Mouse (Mus musculus) bone marrow, adult 2 months (tissue): ENCODE results near the gene Ttll13. TPM values are rescaled to one million over a fixed set of nuclear protein-coding genes. Genes with fewer than 3 reads are reported as not detected.

ENCODE experiments used
- H3K27ac ChIP-seq: fragments of 200-500 bp; 2 replicates; pipeline ENCODE4 v1.5.1; 2012; ENCODE audit warnings: low read depth, mild to moderate bottlenecking, control low read depth, inconsistent platforms, low read length; ENCODE audit not compliant: control insufficient read depth, poor library complexity, insufficient read depth
- H3K4me1 ChIP-seq: fragments of 200-500 bp; 2 replicates; pipeline ENCODE4 v1.6.1; 2011; ENCODE audit warnings: low read length; ENCODE audit not compliant: control insufficient read depth, insufficient read depth
- H3K4me3 ChIP-seq: fragments of 200-500 bp; replicated peaks from 2 replicates; pipeline ENCODE3; 2011; ENCODE audit warnings: mild to moderate bottlenecking, low read depth, low read length, control low read depth; ENCODE audit not compliant: control insufficient read depth
- CTCF ChIP-seq: fragments of 200-500 bp; IDR thresholded peaks from 2 replicates; pipeline ENCODE4 v1.5.1; 2011; ENCODE audit warnings: low read length, control low read depth; ENCODE audit not compliant: control insufficient read depth, insufficient read depth
- POLR2A ChIP-seq: fragments of 200-500 bp; IDR thresholded peaks from 2 replicates; pipeline ENCODE4 v1.6.1; 2011; ENCODE audit warnings: low read depth, mild to moderate bottlenecking, control low read depth, low read length, borderline replicate concordance; ENCODE audit not compliant: control insufficient read depth
- WGBS: fragments of 180-500 bp; shearing (Covaris S2); methylation state at CpG from one replicate; pipeline ENCODE4 v1.1.7; 2018; 5-methylcytosine and 5-hydroxymethylcytosine counted together
- polyA plus RNA-seq: library from polyadenylated mRNA; stranded (reverse); fragments of >200 nt; gene quantifications from 2 replicates; pipeline ENCODE4 v1.2.4, GENCODE M21; 2011; ENCODE audit warnings: low replicate concordance; ENCODE audit not compliant: missing spikeins, insufficient read depth, insufficient read length

The Ttll13 gene
- polyA plus RNA-seq, 1 experiment: not detected

DNA sequence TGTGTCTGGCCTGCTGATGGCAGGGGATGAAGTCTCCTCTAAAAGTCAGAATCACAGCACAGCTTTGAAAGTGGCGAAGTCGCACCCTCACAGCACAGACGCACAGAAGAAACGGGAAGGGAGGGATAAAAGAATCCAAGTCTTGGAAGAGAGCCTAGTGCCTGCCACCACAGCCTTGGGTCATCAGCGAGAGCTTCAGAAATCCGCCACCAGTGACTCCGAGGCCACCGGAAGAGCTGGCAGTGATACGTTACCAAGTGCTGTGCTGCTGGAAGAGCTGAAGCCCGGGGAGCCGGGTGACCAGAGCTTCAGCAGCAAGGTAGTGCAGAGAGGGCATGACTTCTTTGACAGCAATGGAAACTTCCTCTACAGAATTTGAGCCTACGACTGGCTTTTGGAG lies 18.4 kb downstream of the Ttll13 start:
- no peak overlapping the region for H3K4me3 ChIP-seq
- TF ChIP-seq CTCF (no peak), POLR2A (no peak)
- no peak overlapping the region for H3K27ac ChIP-seq
- H3K4me1 ChIP-seq: no peaks in the 10 kb centered on the region; the same call in none of the 2 replicates
- WGBS: 91% methylated on average over 12 of the region's 12 CpGs

- 81% methylated on average over 1 of the region's 1 CpGs for WGBS
Observed at GRCm38 (mm10) chr7:80267764-80268163, 21.6 kb downstream of the Ttll13 start.

GRCm38 (mm10) chr7:80268897-80269750 lies 22.9 kb downstream of the Ttll13 start, which contains the start of gene Vps33b:
Vps33b (plus strand) TSS chr7:80269649.
- Histone ChIP-seq H3K27ac (peak within 1 kb of the TSS; percentile 37; the same call in 1 of the 2 replicates), H3K4me3 (peak within 1 kb of the TSS; percentile 75), H3K4me1 (no peaks in the 10 kb centered on the region; the same call in 1 of the 2 replicates)
- 3% methylated on average over 21 of the region's 21 CpGs for WGBS
- TF ChIP-seq POLR2A: peak; percentile 64; the same call in 1 of the 2 replicates
- no peak for TF ChIP-seq CTCF

More at GRCm38 (mm10) chr7:80267764-80268163, 21.6 kb downstream of the Ttll13 start:
- Histone ChIP-seq H3K27ac (no peak overlapping the region), H3K4me3 (no peak overlapping the region), H3K4me1 (no peaks in the 10 kb centered on the region; the same call in 1 of the 2 replicates)
- TF ChIP-seq CTCF (no peak), POLR2A (no peak)

DNA sequence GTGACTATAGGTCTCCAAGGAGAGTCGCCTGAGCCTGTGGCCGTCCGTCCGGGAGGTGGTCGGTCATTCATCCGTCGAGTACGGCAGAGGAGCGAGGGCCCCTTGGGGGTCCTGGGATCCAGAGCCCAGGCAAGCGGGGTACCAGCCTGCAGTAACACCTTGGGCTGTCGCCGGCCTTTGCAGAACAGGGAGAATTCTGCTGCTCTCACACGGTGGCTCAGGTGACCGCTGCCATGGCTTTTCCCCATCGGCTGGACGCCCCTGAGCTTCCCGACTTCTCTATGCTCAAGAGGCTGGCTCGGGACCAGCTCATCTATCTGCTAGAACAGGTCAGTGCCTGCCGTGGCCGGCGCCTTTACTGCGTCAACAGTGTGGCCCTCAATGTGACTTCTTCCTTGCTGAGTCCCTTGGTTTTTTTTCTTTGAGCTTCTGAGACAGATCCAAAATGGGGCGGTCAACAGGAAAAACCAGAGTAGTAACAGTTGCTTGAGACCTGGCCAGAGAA lies 23.6 kb downstream of the Ttll13 start:
- Histone ChIP-seq H3K27ac (peak overlapping the region; percentile 37; the same call in 1 of the 2 replicates), H3K4me3 (peak overlapping the region; percentile 75)
- TF ChIP-seq POLR2A (0 out of 2 replicates have a peak, but pooled peaks have one; percentile 3), CTCF (no peak)

GRCm38 (mm10) chr7:80273456-80273855 lies 27.3 kb downstream of the Ttll13 start:
- Histone ChIP-seq H3K4me1 (no peaks in the 10 kb centered on the region; the same call in 1 of the 2 replicates), H3K27ac (no peak overlapping the region), H3K4me3 (no peak overlapping the region)
- TF ChIP-seq CTCF (no peak), POLR2A (no peak)
- 89% methylated on average over 2 of the region's 2 CpGs for WGBS

More for the DNA sequence above, 23.6 kb downstream of the Ttll13 start:
- WGBS: under 1% methylated on average over 23 of the region's 23 CpGs
- no peaks in the 10 kb centered on the region; the same call in 1 of the 2 replicates for H3K4me1 ChIP-seq

GRCm38 (mm10) chr7:80276374-80276773 lies 30.2 kb downstream of the Ttll13 start:
- Histone ChIP-seq H3K4me1 (no peaks in the 10 kb centered on the region), H3K4me3 (no peak overlapping the region), H3K27ac (no peak overlapping the region)
- WGBS: 81% methylated on average over 4 of the region's 4 CpGs
- TF ChIP-seq POLR2A (no peak), CTCF (no peak)

- H3K4me3 ChIP-seq: no peak overlapping the region
- WGBS: 88% methylated on average over 10 of the region's 10 CpGs
- TF ChIP-seq POLR2A: no peak
- no peak for TF ChIP-seq CTCF
- no peak overlapping the region for H3K27ac ChIP-seq
- H3K4me1 ChIP-seq: no peaks in the 10 kb centered on the region
Observed at GRCm38 (mm10) chr7:80280032-80280431, 33.9 kb downstream of the Ttll13 start.

GRCm38 (mm10) chr7:80280998-80281397 lies 34.8 kb downstream of the Ttll13 start:
- no peak for TF ChIP-seq POLR2A
- no peak for TF ChIP-seq CTCF

More at GRCm38 (mm10) chr7:80280998-80281397, 34.8 kb downstream of the Ttll13 start:
- H3K27ac ChIP-seq: no peak overlapping the region
- H3K4me3 ChIP-seq: no peak overlapping the region
- H3K4me1 ChIP-seq: no peaks in the 10 kb centered on the region
- 87% methylated on average over 2 of the region's 2 CpGs for WGBS
